Comparison of ENCODE assay signal across 7 mouse cellular contexts in genomic region chr12:52835291-52835742, GRCm38 (mm10).
DNase-seq lines count a peak whose midpoint lies in the region; ATAC-seq and TF ChIP-seq lines count a peak whose summit lies in the region.

No protein-coding gene starts in this region.

- ATAC-seq in forebrain, embryonic 13.5 days, result peak; percentile 67
- ATAC-seq in limb, embryonic 13.5 days (ENCODE audit: low FRiP score, low read depth), result peak; percentile 76
- ATAC-seq in erythroid progenitor cell, adult 5-6 weeks (replicated peaks; ENCODE audit: low FRiP score, poor library complexity, severe bottlenecking), result no peak
- no peak for ATAC-seq in activated CD4-positive, CD25-positive, alpha-beta regulatory T cell, adult 4 months

- no peak overlapping the region for H3K4me3 ChIP-seq in C2C12 (ENCODE audit: insufficient read depth, poor library complexity, severe bottlenecking)
- peak overlapping the region in 1 of 2 experiments; percentile 16; a peak in 1 of 4 replicates for H3K4me3 ChIP-seq in ES-E14 (ENCODE audit: insufficient read depth in 1 of 2, low read depth in 1 of 2, low read length in 2 of 2, poor library complexity in 1 of 2, severe bottlenecking in 1 of 2)
- no peak overlapping the region for H3K4me3 ChIP-seq in forebrain, embryonic 13.5 days
- no peak overlapping the region for H3K4me3 ChIP-seq in limb, embryonic 13.5 days

- H3K36me3 ChIP-seq in C2C12 (ENCODE audit: control insufficient read depth, insufficient read depth), result no peaks in the 10 kb centered on the region
- no peaks in the 10 kb centered on the region for H3K36me3 ChIP-seq in ES-E14 (ENCODE audit: control insufficient read depth, insufficient read depth, low read length, poor library complexity, severe bottlenecking)
- H3K36me3 ChIP-seq in forebrain, embryonic 13.5 days (ENCODE audit: poor library complexity, severe bottlenecking), result no peaks in the 10 kb centered on the region; the same call in 1 of the 2 replicates
- H3K36me3 ChIP-seq in limb, embryonic 13.5 days, result no peaks in the 10 kb centered on the region

- peak; percentile 30 for DNase-seq in ES-E14 (ENCODE audit: low read depth, low spot score)
- no peak for DNase-seq in thymus, postnatal 10 days (ENCODE audit: low spot score in 2 of 2)

- peak overlapping the region; percentile 2 for H3ac ChIP-seq in C2C12 (ENCODE audit: control insufficient read depth, insufficient read length, low read depth)

- 3% methylated on average over 6 of the region's 6 CpGs for WGBS in forebrain, embryonic 13.5 days
- 23% methylated on average over 6 of the region's 6 CpGs for WGBS in limb, embryonic 13.5 days

- H3K4me1 ChIP-seq in ES-E14 (ENCODE audit: control insufficient read depth in 2 of 2, insufficient read depth in 2 of 2, low read length in 2 of 2, poor library complexity in 1 of 2), result peaks cover 0 to 4% of the 10 kb centered on the region in 2 experiments; a peak in 2 of 4 replicates
- H3K4me1 ChIP-seq in forebrain, embryonic 13.5 days, result peaks cover 45% of the 10 kb centered on the region
- peaks cover 29% of the 10 kb centered on the region for H3K4me1 ChIP-seq in limb, embryonic 13.5 days

- no peak overlapping the region for H3K9ac ChIP-seq in ES-E14 (ENCODE audit: insufficient read depth, low read depth, low read length, poor library complexity, severe bottlenecking)
- H3K9ac ChIP-seq in forebrain, embryonic 13.5 days, result no peak overlapping the region
- H3K9ac ChIP-seq in limb, embryonic 13.5 days, result no peak overlapping the region

- H3K9me3 ChIP-seq in ES-E14 (ENCODE audit: control insufficient read depth, insufficient read depth, low read depth, low read length), result no peaks in the 10 kb centered on the region
- no peaks in the 10 kb centered on the region for H3K9me3 ChIP-seq in forebrain, embryonic 13.5 days (replicated peaks)
- no peaks in the 10 kb centered on the region for H3K9me3 ChIP-seq in limb, embryonic 13.5 days

- H3K4me2 ChIP-seq in forebrain, embryonic 13.5 days, result peak overlapping the region; percentile 32
- peak overlapping the region; percentile 27 for H3K4me2 ChIP-seq in limb, embryonic 13.5 days (replicated peaks)

- TF ChIP-seq CTCF in C2C12 (IDR thresholded peaks at IDR 0.05; ENCODE audit: control insufficient read depth, insufficient read depth, insufficient read length), result no peak

- in situ Hi-C loops in ES-E14 (cut with MboI; ENCODE audit: low sequenced_read_pairs in 2 of 2, unreplicated experiment in 2 of 2), result no loop called here

- H3K27ac ChIP-seq in ES-E14 (ENCODE audit: insufficient read depth, low read depth, low read length, poor library complexity, severe bottlenecking), result no peak overlapping the region
- H3K27ac ChIP-seq in forebrain, embryonic 13.5 days, result peak overlapping the region; percentile 85
- peak overlapping the region; percentile 64; the same call in 1 of the 2 replicates for H3K27ac ChIP-seq in limb, embryonic 13.5 days

- no peaks in the 10 kb centered on the region for H3K27me3 ChIP-seq in C2C12 (ENCODE audit: control insufficient read depth, insufficient read depth, insufficient read length)
- no peaks in the 10 kb centered on the region for H3K27me3 ChIP-seq in forebrain, embryonic 13.5 days
- H3K27me3 ChIP-seq in limb, embryonic 13.5 days, result no peaks in the 10 kb centered on the region

- H3K79me2 ChIP-seq in C2C12 (ENCODE audit: control insufficient read depth, insufficient read depth), result no peaks in the 10 kb centered on the region

- no peaks in the 10 kb centered on the region for H3K79me3 ChIP-seq in C2C12 (ENCODE audit: low read depth)

TF ChIP-seq in C2C12, 6 proteins besides CTCF, POLR2A, EP300 and RAD21:
- TF ChIP-seq FOSL1 (IDR thresholded peaks at IDR 0.05; ENCODE audit: insufficient read depth, low read length, poor library complexity, severe bottlenecking) (no peak), CEBPB (IDR thresholded peaks at IDR 0.05; ENCODE audit: low read depth) (peak; percentile 91), MYOG (IDR thresholded peaks at IDR 0.05; ENCODE audit: control insufficient read depth, extremely low read depth, insufficient read length) (no peak), USF1 (IDR thresholded peaks at IDR 0.05; ENCODE audit: low read depth) (no peak), MYOD1 (IDR thresholded peaks at IDR 0.05; ENCODE audit: control insufficient read depth, insufficient read length, low read depth) (peak; percentile 39), MAX (IDR thresholded peaks at IDR 0.05) (peak; percentile 49)

TF ChIP-seq in ES-E14, 5 proteins besides CTCF, POLR2A, EP300 and RAD21:
- no peak for TF ChIP-seq MAFK (IDR thresholded peaks at IDR 0.05; ENCODE audit: insufficient read depth, low read depth, low read length)

Comparison
In these comparisons a context has a peak if more than half of its experiments do, and no peak if none do; other contexts are left out.
1. ATAC-seq: peak in forebrain, embryonic 13.5 days (single experiment) and limb, embryonic 13.5 days (single experiment); none in erythroid progenitor cell, adult 5-6 weeks (single experiment) and activated CD4-positive, CD25-positive, alpha-beta regulatory T cell, adult 4 months (single experiment).